Mouse (Mus musculus) mature B cell (primary cell): Measurements from ENCODE around the gene Zkscan14.
"Not testable (repeated sequence)": the region's sequence is repeated elsewhere in the genome, so short reads cannot be mapped to it uniquely, and the experiment has no call there.

ENCODE experiments used
- in situ Hi-C: fragments of 300-500 bp; cut with MboI; formaldehyde crosslinking; loops from 2 replicates; pipeline ENCODE4 v1.14.3; 2019

Zkscan14 gene

GRCm38 (mm10) chr5:145201321-145201991 is at the start of gene Zkscan14:
Gene Zkscan14 (minus strand): TSS chr5:145201868.
- in situ Hi-C loops, result no loop called here

GRCm38 (mm10) chr5:145249520-145249919 is 47.9 kb upstream of the Zkscan14 start:
- in situ Hi-C loops, result no loop called here

GRCm38 (mm10) chr5:145234636-145235035 is 33.0 kb upstream of the Zkscan14 start:
- in situ Hi-C loops, result no loop called here

- in situ Hi-C loops, result no loop called here
These were observed 30.3 kb upstream of the Zkscan14 start for GRCm38 (mm10) chr5:145231893-145232411.

GRCm38 (mm10) chr5:145231367-145231871 is 29.8 kb upstream of the Zkscan14 start, which contains the start of gene Zfp655:
Gene Zfp655 (plus strand): TSS chr5:145231715.
- in situ Hi-C loops, result no loop called here

GRCm38 (mm10) chr5:145230641-145231040 is 29.0 kb upstream of the Zkscan14 start:
- in situ Hi-C loops, result no loop called here

GRCm38 (mm10) chr5:145229283-145229682 is 27.6 kb upstream of the Zkscan14 start:
- in situ Hi-C loops, result not testable (repeated sequence)

GRCm38 (mm10) chr5:145226453-145226852 is 24.8 kb upstream of the Zkscan14 start:
- in situ Hi-C loops, result no loop called here

GRCm38 (mm10) chr5:145223395-145223794 is 21.7 kb upstream of the Zkscan14 start:
- in situ Hi-C loops, result no loop called here

GRCm38 (mm10) chr5:145222840-145223239 is 21.2 kb upstream of the Zkscan14 start:
- in situ Hi-C loops, result no loop called here

GRCm38 (mm10) chr5:145219981-145220380 is 18.3 kb upstream of the Zkscan14 start:
- in situ Hi-C loops, result no loop called here

- in situ Hi-C loops, result no loop called here
These were observed 17.0 kb upstream of the Zkscan14 start for GRCm38 (mm10) chr5:145218671-145219070.

- in situ Hi-C loops, result no loop called here
These were observed 16.5 kb upstream of the Zkscan14 start for GRCm38 (mm10) chr5:145218206-145218605.

GRCm38 (mm10) chr5:145217746-145218145 is 16.1 kb upstream of the Zkscan14 start:
- in situ Hi-C loops, result no loop called here

GRCm38 (mm10) chr5:145214679-145215078 is 13.0 kb upstream of the Zkscan14 start:
- in situ Hi-C loops, result no loop called here

- in situ Hi-C loops, result no loop called here
These were observed 11.8 kb upstream of the Zkscan14 start for GRCm38 (mm10) chr5:145213505-145213904.

- in situ Hi-C loops, result no loop called here
These were observed 10.5 kb upstream of the Zkscan14 start for GRCm38 (mm10) chr5:145212216-145212615.

- in situ Hi-C loops, result no loop called here
These were observed 9.7 kb upstream of the Zkscan14 start for GRCm38 (mm10) chr5:145211340-145211739.

GRCm38 (mm10) chr5:145208391-145208790 is 6.7 kb upstream of the Zkscan14 start:
- in situ Hi-C loops, result not testable (repeated sequence)

GRCm38 (mm10) chr5:145207954-145208353 is 6.3 kb upstream of the Zkscan14 start:
- in situ Hi-C loops, result no loop called here

- in situ Hi-C loops, result no loop called here
These were observed 5.7 kb upstream of the Zkscan14 start for GRCm38 (mm10) chr5:145207385-145207784.

- in situ Hi-C loops, result no loop called here
These were observed 3.4 kb upstream of the Zkscan14 start for GRCm38 (mm10) chr5:145205041-145205440.

- in situ Hi-C loops, result no loop called here
These were observed 2.4 kb upstream of the Zkscan14 start, which contains the start of gene Zkscan5 for GRCm38 (mm10) chr5:145203936-145204691. Gene Zkscan5 (plus strand): TSS chr5:145204562.
